Mouse (Mus musculus) heart, embryonic 12.5 days (tissue): ENCODE results near the gene Fam167b. TPM values are rescaled to one million over a fixed set of nuclear protein-coding genes. Genes with fewer than 3 reads are reported as not detected.
A peak's percentile ranks its signal among the peaks of the same experiment; 100 is the strongest.

Experiments
- ATAC-seq: fragments of 200-750 bp; cut with Nextera tagmentation; 2 replicates; pipeline ENCODE4 v1.8.0; 2017; ENCODE audit warnings: moderate TSS enrichment, moderate library complexity; ENCODE audit not compliant: insufficient number of reproducible peaks, low FRiP score
- H3K27ac ChIP-seq: fragments of 300-500 bp; sonication (generic); 2 replicates; pipeline ENCODE4 v1.5.1; 2016; ENCODE audit warnings: mild to moderate bottlenecking, moderate library complexity; ENCODE audit not compliant: poor library complexity, severe bottlenecking
- H3K27me3 ChIP-seq: fragments of 300-500 bp; sonication (generic); replicated peaks from 2 replicates; pipeline ENCODE4 v1.6.1; 2016; ENCODE audit warnings: mild to moderate bottlenecking, moderate library complexity
- H3K36me3 ChIP-seq: fragments of 300-500 bp; sonication (generic); 2 replicates; pipeline ENCODE4 v1.6.1; 2016; ENCODE audit warnings: mild to moderate bottlenecking, moderate library complexity
- H3K4me1 ChIP-seq: fragments of 300-500 bp; sonication (generic); replicated peaks from 2 replicates; pipeline ENCODE4 v1.6.1; 2016; ENCODE audit warnings: mild to moderate bottlenecking
- H3K4me2 ChIP-seq: fragments of 300-500 bp; sonication (generic); 2 replicates; pipeline ENCODE4 v1.6.1; 2016; ENCODE audit warnings: mild to moderate bottlenecking, moderate library complexity
- H3K4me3 ChIP-seq: fragments of 300-500 bp; sonication (generic); 2 replicates; pipeline ENCODE4 v1.5.1; 2016; ENCODE audit warnings: mild to moderate bottlenecking
- H3K9ac ChIP-seq: fragments of 300-500 bp; sonication (generic); 2 replicates; pipeline ENCODE4 v1.6.1; 2016; ENCODE audit warnings: mild to moderate bottlenecking, moderate library complexity
- H3K9me3 ChIP-seq: fragments of 300-500 bp; sonication (generic); replicated peaks from 2 replicates; pipeline ENCODE4 v1.6.1; 2016; ENCODE audit warnings: mild to moderate bottlenecking, moderate library complexity
- WGBS: fragments of 180-500 bp; shearing (Covaris S2); methylation state at CpG from one replicate; pipeline ENCODE4 v1.1.7; 2016; 5-methylcytosine and 5-hydroxymethylcytosine counted together
- polyA plus RNA-seq: library from polyadenylated mRNA; unstranded; fragments of >200 nt; fragmentation: Nextera tagmentation; extraction: Ambion mirVana; gene quantifications from 2 replicates; pipeline ENCODE4 v1.2.1, GENCODE M21; 2016

Fam167b gene
- polyA plus RNA-seq, 1 experiment from 2014 or later: 4.3 TPM

GRCm38 (mm10) chr4:129575171-129575844, 3.0 kb downstream of the Fam167b start:
- peak; percentile 56 for ATAC-seq
- Histone ChIP-seq H3K4me3 (no peak overlapping the region), H3K4me1 (peaks cover 15% of the 10 kb centered on the region), H3K27ac (peak overlapping the region; percentile 41), H3K27me3 (no peaks in the 10 kb centered on the region; the same call in 1 of the 2 replicates), H3K9me3 (no peaks in the 10 kb centered on the region), H3K36me3 (no peaks in the 10 kb centered on the region), H3K4me2 (no peak overlapping the region; the same call in 1 of the 2 replicates), H3K9ac (no peak overlapping the region)
- WGBS: 34% methylated on average over 7 of the region's 8 CpGs

GRCm38 (mm10) chr4:129573430-129573829, 4.9 kb downstream of the Fam167b start, which contains the start of gene Lck:
TSS of gene Lck (minus strand) at chr4:129573641.
- Histone ChIP-seq H3K4me1 (peaks cover 11% of the 10 kb centered on the region), H3K27me3 (no peaks in the 10 kb centered on the region; the same call in 1 of the 2 replicates), H3K9me3 (no peaks in the 10 kb centered on the region), H3K4me3 (no peak within 1 kb of the TSS), H3K36me3 (no peaks in the 10 kb centered on the region), H3K4me2 (no peak within 1 kb of the TSS), H3K9ac (no peak within 1 kb of the TSS), H3K27ac (peak within 1 kb of the TSS; percentile 34)
- no peak for ATAC-seq
- 89% methylated on average over 8 of the region's 8 CpGs for WGBS

- no peak overlapping the region for H3K4me2 ChIP-seq
- H3K36me3 ChIP-seq: no peaks in the 10 kb centered on the region
- H3K27me3 ChIP-seq: no peaks in the 10 kb centered on the region; the same call in 1 of the 2 replicates
- WGBS: 94% methylated on average over 4 of the region's 4 CpGs
- no peak for ATAC-seq
- H3K9ac ChIP-seq: no peak overlapping the region
- H3K9me3 ChIP-seq: no peaks in the 10 kb centered on the region
- peak overlapping the region; percentile 34 for H3K27ac ChIP-seq
- no peak overlapping the region for H3K4me3 ChIP-seq
- H3K4me1 ChIP-seq: peaks cover 11% of the 10 kb centered on the region
Observed at GRCm38 (mm10) chr4:129573093-129573370, 5.3 kb downstream of the Fam167b start.

- Histone ChIP-seq H3K36me3 (no peaks in the 10 kb centered on the region), H3K4me3 (no peak overlapping the region), H3K4me1 (peaks cover 11% of the 10 kb centered on the region), H3K27ac (peak overlapping the region; percentile 34), H3K27me3 (no peaks in the 10 kb centered on the region; the same call in 1 of the 2 replicates), H3K4me2 (no peak overlapping the region), H3K9ac (no peak overlapping the region), H3K9me3 (no peaks in the 10 kb centered on the region)
- 0 out of 2 replicates have a peak, but pooled peaks have one; percentile 27 for ATAC-seq
- 65% methylated on average over 13 of the region's 13 CpGs for WGBS
Observed at GRCm38 (mm10) chr4:129572236-129573092, 5.9 kb downstream of the Fam167b start.

GRCm38 (mm10) chr4:129571551-129572084, 6.7 kb downstream of the Fam167b start:
- Histone ChIP-seq H3K27me3 (no peaks in the 10 kb centered on the region; the same call in 1 of the 2 replicates), H3K4me1 (peaks cover 11% of the 10 kb centered on the region), H3K4me2 (no peak overlapping the region), H3K4me3 (no peak overlapping the region), H3K9ac (no peak overlapping the region), H3K27ac (no peak overlapping the region), H3K36me3 (no peaks in the 10 kb centered on the region), H3K9me3 (no peaks in the 10 kb centered on the region)
- ATAC-seq: no peak
- 71% methylated on average over 8 of the region's 8 CpGs for WGBS

- no peak for ATAC-seq
- Histone ChIP-seq H3K4me3 (no peak overlapping the region), H3K4me2 (no peak overlapping the region), H3K36me3 (no peaks in the 10 kb centered on the region), H3K27me3 (no peaks in the 10 kb centered on the region; the same call in 1 of the 2 replicates), H3K27ac (no peak overlapping the region), H3K4me1 (peaks cover 5% of the 10 kb centered on the region), H3K9me3 (no peaks in the 10 kb centered on the region), H3K9ac (no peak overlapping the region)
- 80% methylated on average over 6 of the region's 6 CpGs for WGBS
Observed at GRCm38 (mm10) chr4:129570028-129570427, 8.3 kb downstream of the Fam167b start.

GRCm38 (mm10) chr4:129568366-129568765, 10.0 kb downstream of the Fam167b start:
- H3K27me3 ChIP-seq: no peaks in the 10 kb centered on the region; the same call in 1 of the 2 replicates

GRCm38 (mm10) chr4:129565139-129565538, 13.2 kb downstream of the Fam167b start:
- H3K4me2 ChIP-seq: no peak overlapping the region
- H3K36me3 ChIP-seq: no peaks in the 10 kb centered on the region
- H3K4me1 ChIP-seq: no peaks in the 10 kb centered on the region
- 82% methylated on average over 6 of the region's 6 CpGs for WGBS
- ATAC-seq: no peak
- H3K9ac ChIP-seq: no peak overlapping the region
- no peak overlapping the region for H3K4me3 ChIP-seq
- no peaks in the 10 kb centered on the region for H3K27me3 ChIP-seq
- no peak overlapping the region for H3K27ac ChIP-seq
- H3K9me3 ChIP-seq: no peaks in the 10 kb centered on the region

More at GRCm38 (mm10) chr4:129568366-129568765, 10.0 kb downstream of the Fam167b start:
- no peak overlapping the region for H3K27ac ChIP-seq
- ATAC-seq: no peak
- H3K36me3 ChIP-seq: no peaks in the 10 kb centered on the region
- peaks cover 4% of the 10 kb centered on the region; the same call in 1 of the 2 replicates for H3K4me1 ChIP-seq
- H3K9me3 ChIP-seq: no peaks in the 10 kb centered on the region
- H3K4me3 ChIP-seq: no peak overlapping the region
- WGBS: 80% methylated on average over 7 of the region's 7 CpGs
- H3K9ac ChIP-seq: no peak overlapping the region
- H3K4me2 ChIP-seq: no peak overlapping the region

- WGBS: 77% methylated on average over 8 of the region's 8 CpGs
- no peaks in the 10 kb centered on the region for H3K9me3 ChIP-seq
- no peaks in the 10 kb centered on the region for H3K4me1 ChIP-seq
- H3K4me2 ChIP-seq: no peak overlapping the region
- H3K27me3 ChIP-seq: no peaks in the 10 kb centered on the region
- H3K4me3 ChIP-seq: no peak overlapping the region
- ATAC-seq: no peak
- no peaks in the 10 kb centered on the region for H3K36me3 ChIP-seq
- no peak overlapping the region for H3K27ac ChIP-seq
- no peak overlapping the region for H3K9ac ChIP-seq
Observed at GRCm38 (mm10) chr4:129563718-129564117, 14.6 kb downstream of the Fam167b start.

- ATAC-seq: no peak
- H3K36me3 ChIP-seq: no peaks in the 10 kb centered on the region
- no peaks in the 10 kb centered on the region for H3K9me3 ChIP-seq
- H3K4me2 ChIP-seq: no peak overlapping the region
- H3K27me3 ChIP-seq: no peaks in the 10 kb centered on the region
- no peak overlapping the region for H3K4me3 ChIP-seq
- H3K27ac ChIP-seq: no peak overlapping the region
- 74% methylated on average over 5 of the region's 5 CpGs for WGBS
- peaks cover 10% of the 10 kb centered on the region; the same call in 1 of the 2 replicates for H3K4me1 ChIP-seq
- no peak overlapping the region for H3K9ac ChIP-seq
Observed at GRCm38 (mm10) chr4:129561184-129561583, 17.2 kb downstream of the Fam167b start.
